Mouse (Mus musculus) embryonic fibroblast, embryonic 13.5 days (primary cell): ENCODE measurements around the gene Prss34. TPM values are rescaled to one million over a fixed set of nuclear protein-coding genes. Genes with fewer than 3 reads are reported as not detected.

ENCODE experiments used
- polyA plus RNA-seq: library from polyadenylated mRNA; stranded (reverse); fragments of >200 nt; gene quantifications from 2 replicates; pipeline ENCODE4 v1.2.4, GENCODE M21; 2011; ENCODE audit warnings: low read depth; ENCODE audit not compliant: missing spikeins, insufficient read length

Prss34 gene
- polyA plus RNA-seq, 1 experiment: not detected

Other genes with a start within 250 kb of the Prss34 start
- 0.63 and 1.0 TPM in 2 replicates for gene Tmem204, start 214.8 kb upstream of the Prss34 start, polyA plus RNA-seq
- 9.5 and 18.7 TPM in 2 replicates for gene Telo2, start 182.4 kb upstream of the Prss34 start, polyA plus RNA-seq
- not detected in 2 replicates for gene Ptx4, start 177.6 kb upstream of the Prss34 start, polyA plus RNA-seq
- gene Clcn7, start 165.0 kb upstream of the Prss34 start, polyA plus RNA-seq: 35.8 and 36.2 TPM in 2 replicates
- gene Ccdc154, start 135.9 kb upstream of the Prss34 start, polyA plus RNA-seq: 0.20 and 0.21 TPM in 2 replicates
- not detected in 2 replicates for gene Gm38655, start 122.9 kb upstream of the Prss34 start, polyA plus RNA-seq
- gene BC003965, start 113.8 kb upstream of the Prss34 start, polyA plus RNA-seq: 12.3 and 12.6 TPM in 2 replicates
- 10.1 and 12.3 TPM in 2 replicates for gene Unkl, start 110.0 kb upstream of the Prss34 start, polyA plus RNA-seq
- gene Gnptg, start 58.3 kb upstream of the Prss34 start, polyA plus RNA-seq: 13.9 and 16.1 TPM in 2 replicates
- 17.9 and 19.8 TPM in 2 replicates for gene Tsr3, start 58.2 kb upstream of the Prss34 start, polyA plus RNA-seq
- gene Baiap3, start 42.0 kb upstream of the Prss34 start, polyA plus RNA-seq: not detected in 2 replicates
- gene Ube2i, start 23.8 kb upstream of the Prss34 start, polyA plus RNA-seq: 296 and 315 TPM in 2 replicates
- gene Prss28, start 10.3 kb downstream of the Prss34 start, polyA plus RNA-seq: not detected in 2 replicates
- not detected in 2 replicates for gene Prss29, start 20.3 kb downstream of the Prss34 start, polyA plus RNA-seq
- not detected in 2 replicates for gene Tpsab1, start 47.2 kb downstream of the Prss34 start, polyA plus RNA-seq
- not detected in 2 replicates for gene Tpsb2, start 67.9 kb downstream of the Prss34 start, polyA plus RNA-seq
- gene Tpsg1, start 70.9 kb downstream of the Prss34 start, polyA plus RNA-seq: 0.91 TPM in 1 of 2 replicates, not detected in the other
- gene Cacna1h, start 135.4 kb downstream of the Prss34 start, polyA plus RNA-seq: 10.6 and 12.3 TPM in 2 replicates
- gene Tekt4, start 156.2 kb downstream of the Prss34 start, polyA plus RNA-seq: not detected in 2 replicates
- not detected in 2 replicates for gene Sstr5, start 198.9 kb downstream of the Prss34 start, polyA plus RNA-seq